Mouse (Mus musculus) MEL (cell line): Measurements from ENCODE around the gene Sphk2. TPM values are rescaled to one million over a fixed set of nuclear protein-coding genes. Genes with fewer than 3 reads are reported as not detected.

Source experiments
- DNase-seq: peaks from one replicate; pipeline ENCODE4 v3.0.0; 2011; ENCODE audit warnings: low read depth, low spot score
- H3K27ac ChIP-seq: 2 replicates; pipeline ENCODE4 v1.5.1; 2012; ENCODE audit warnings: low read depth, mild to moderate bottlenecking, control low read depth, low read length, moderate library complexity; ENCODE audit not compliant: control insufficient read depth
- H3K27me3 ChIP-seq, 2 experiments: fragments of 150-350 bp in 1 of 2; sonication (generic) in 1 of 2; 2 replicates each; pipeline ENCODE4 v1.6.1; 2012; ENCODE audit warnings: low read length in 2 of 2, mild to moderate bottlenecking in 2 of 2, improper control_type of control experiment in 1 of 2, moderate library complexity in 1 of 2; ENCODE audit not compliant: insufficient read depth in 2 of 2, control insufficient read depth in 1 of 2
- H3K36me3 ChIP-seq, 2 experiments: 2 replicates each; pipeline ENCODE4 v1.6.1; 2012 to 2014; ENCODE audit warnings: low read length in 2 of 2, improper control_type of control experiment in 1 of 2, inconsistent platforms in 1 of 2, mild to moderate bottlenecking in 1 of 2; ENCODE audit not compliant: insufficient read depth in 2 of 2, control insufficient read depth in 1 of 2
- H3K4me1 ChIP-seq, 2 experiments: fragments of 150-350 bp in 1 of 2; sonication (generic) in 1 of 2; 2 replicates each; pipeline ENCODE4 v1.6.1; 2012; ENCODE audit warnings: low read length in 2 of 2, improper control_type of control experiment in 1 of 2, mild to moderate bottlenecking in 1 of 2; ENCODE audit not compliant: insufficient read depth in 2 of 2, control insufficient read depth in 1 of 2
- H3K4me3 ChIP-seq, 2 experiments: fragments of 150-350 bp in 1 of 2; sonication (generic) in 1 of 2; 2 replicates each; pipeline ENCODE4 v1.5.1; 2012; ENCODE audit warnings: low read depth in 2 of 2, low read length in 2 of 2, mild to moderate bottlenecking in 2 of 2, moderate library complexity in 2 of 2, control low read depth in 1 of 2, improper control_type of control experiment in 1 of 2; ENCODE audit not compliant: control insufficient read depth in 1 of 2, insufficient read depth in 1 of 2
- H3K79me2 ChIP-seq: 2 replicates; pipeline ENCODE4 v1.6.1; 2012; ENCODE audit warnings: mild to moderate bottlenecking, low read length, moderate library complexity; ENCODE audit not compliant: control insufficient read depth, poor library complexity, insufficient read depth
- H3K9ac ChIP-seq: 2 replicates; pipeline ENCODE4 v1.6.1; 2012; ENCODE audit warnings: low read depth, mild to moderate bottlenecking, control low read depth, low read length, moderate library complexity; ENCODE audit not compliant: control insufficient read depth, poor library complexity, severe bottlenecking
- H3K9me3 ChIP-seq: fragments of 150-350 bp; sonication (generic); replicated peaks from 2 replicates; pipeline ENCODE4 v1.6.1; 2012; ENCODE audit warnings: mild to moderate bottlenecking, low read length, improper control_type of control experiment, moderate library complexity; ENCODE audit not compliant: insufficient read depth
- BHLHE40 ChIP-seq: IDR thresholded peaks from 2 replicates; pipeline ENCODE4 v1.6.1; 2012; ENCODE audit warnings: low read depth, mild to moderate bottlenecking, inconsistent platforms, low read length, improper control_type of control experiment, borderline replicate concordance
- ELF1 ChIP-seq: IDR thresholded peaks from 2 replicates; pipeline ENCODE4 v1.6.1; 2014; ENCODE audit warnings: low read depth, mild to moderate bottlenecking, inconsistent platforms, low read length, improper control_type of control experiment, moderate library complexity
- EP300 ChIP-seq, 2 experiments: IDR thresholded peaks; 2 replicates each; pipeline ENCODE4 v1.6.1; 2011; ENCODE audit warnings: improper control_type of control experiment in 2 of 2, low read length in 2 of 2, low read depth in 1 of 2, mild to moderate bottlenecking in 1 of 2
- GATA1 ChIP-seq: IDR thresholded peaks from 2 replicates; pipeline ENCODE4 v1.6.1; 2011; ENCODE audit warnings: low read depth, low read length, improper control_type of control experiment
- HCFC1 ChIP-seq: IDR thresholded peaks from 2 replicates; pipeline ENCODE4 v1.6.1; 2012; ENCODE audit warnings: low read depth, mild to moderate bottlenecking, inconsistent platforms, low read length, improper control_type of control experiment, moderate library complexity
- JUND ChIP-seq: IDR thresholded peaks from 2 replicates; pipeline ENCODE4 v1.6.1; 2011; ENCODE audit warnings: low read depth, mild to moderate bottlenecking, improper control_type of control experiment, low read length
- KAT2A ChIP-seq: conservative IDR thresholded peaks from 2 replicates; pipeline ENCODE4 v1.6.1; 2012; ENCODE audit warnings: low read depth, low read length, improper control_type of control experiment, inconsistent platforms
- MAFK ChIP-seq: IDR thresholded peaks from 2 replicates; pipeline ENCODE4 v1.6.1; 2011; ENCODE audit warnings: low read depth, mild to moderate bottlenecking, low read length, improper control_type of control experiment, borderline replicate concordance
- MAX ChIP-seq: IDR thresholded peaks from 2 replicates; pipeline ENCODE4 v1.6.1; 2011; ENCODE audit warnings: low read length, improper control_type of control experiment
- MXI1 ChIP-seq: IDR thresholded peaks from 2 replicates; pipeline ENCODE4 v1.6.1; 2011; ENCODE audit warnings: mild to moderate bottlenecking, low read depth, low read length, improper control_type of control experiment
- MYC ChIP-seq: IDR thresholded peaks from 2 replicates; pipeline ENCODE4 v1.6.1; 2011; ENCODE audit warnings: low read depth, mild to moderate bottlenecking, low read length, improper control_type of control experiment, moderate library complexity
- SIN3A ChIP-seq: IDR thresholded peaks from 2 replicates; pipeline ENCODE4 v1.6.1; 2012; ENCODE audit warnings: low read length, improper control_type of control experiment, inconsistent platforms
- SMC3 ChIP-seq: IDR thresholded peaks from 2 replicates; pipeline ENCODE4 v1.6.1; 2011; ENCODE audit warnings: low read depth, low read length, improper control_type of control experiment
- TAL1 ChIP-seq: IDR thresholded peaks from 2 replicates; pipeline ENCODE4 v1.6.1; 2012; ENCODE audit warnings: mild to moderate bottlenecking, inconsistent platforms, low read length, moderate library complexity, mixed read lengths
- TBP ChIP-seq: IDR thresholded peaks from 2 replicates; pipeline ENCODE4 v1.8.0; 2011; ENCODE audit warnings: low read depth, low read length, improper control_type of control experiment
- TCF12 ChIP-seq: IDR thresholded peaks from 2 replicates; pipeline ENCODE4 v1.6.1; 2014; ENCODE audit warnings: low read depth, mild to moderate bottlenecking, inconsistent platforms, low read length, improper control_type of control experiment, moderate library complexity
- UBTF ChIP-seq: IDR thresholded peaks from 2 replicates; pipeline ENCODE4 v1.6.1; 2012; ENCODE audit warnings: low read depth, mild to moderate bottlenecking, inconsistent platforms, low read length, improper control_type of control experiment, moderate library complexity, borderline replicate concordance; ENCODE audit not compliant: insufficient read depth
- USF2 ChIP-seq, 2 experiments: IDR thresholded peaks; 2 replicates each; pipeline ENCODE4 v1.6.1; 2011 to 2012; ENCODE audit warnings: improper control_type of control experiment in 2 of 2, low read length in 2 of 2, borderline replicate concordance in 1 of 2, inconsistent platforms in 1 of 2, low read depth in 1 of 2, mild to moderate bottlenecking in 1 of 2; ENCODE audit not compliant: insufficient read depth in 1 of 2
- ZC3H11A ChIP-seq: IDR thresholded peaks from 2 replicates; pipeline ENCODE4 v1.6.1; 2012; ENCODE audit warnings: low read depth, mild to moderate bottlenecking, inconsistent platforms, low read length, improper control_type of control experiment
- ZKSCAN1 ChIP-seq: IDR thresholded peaks from 2 replicates; pipeline ENCODE4 v1.6.1; 2012; ENCODE audit warnings: low read depth, mild to moderate bottlenecking, inconsistent platforms, low read length, improper control_type of control experiment, moderate library complexity
- ZMIZ1 ChIP-seq: IDR thresholded peaks from 2 replicates; pipeline ENCODE4 v1.6.1; 2012; ENCODE audit warnings: low read depth, mild to moderate bottlenecking, inconsistent platforms, low read length, improper control_type of control experiment, moderate library complexity
- polyA plus RNA-seq, 2 experiments: library from polyadenylated mRNA; stranded (reverse) in 1 of 2; unstranded in 1 of 2; fragments of >175 nt in 1 of 2; fragments of >200 nt in 1 of 2; gene quantifications; 2 replicates each; pipeline versions ENCODE4 v1.2.1 to v1.2.4; 2012; ENCODE audit warnings: low replicate concordance in 2 of 2, low read depth in 1 of 2; ENCODE audit not compliant: insufficient read length in 2 of 2, insufficient read depth in 1 of 2, missing spikeins in 1 of 2
- total RNA-seq: library from RNA; depleted of rRNA; stranded (reverse); fragments of 300-350 nt; gene quantifications from 2 replicates; pipeline ENCODE4 v1.2.3, GENCODE M21; 2012

The Sphk2 gene
- total and polyA plus RNA-seq, 3 experiments = 21.0 to 40.2 TPM; not detected in 1

DNA sequence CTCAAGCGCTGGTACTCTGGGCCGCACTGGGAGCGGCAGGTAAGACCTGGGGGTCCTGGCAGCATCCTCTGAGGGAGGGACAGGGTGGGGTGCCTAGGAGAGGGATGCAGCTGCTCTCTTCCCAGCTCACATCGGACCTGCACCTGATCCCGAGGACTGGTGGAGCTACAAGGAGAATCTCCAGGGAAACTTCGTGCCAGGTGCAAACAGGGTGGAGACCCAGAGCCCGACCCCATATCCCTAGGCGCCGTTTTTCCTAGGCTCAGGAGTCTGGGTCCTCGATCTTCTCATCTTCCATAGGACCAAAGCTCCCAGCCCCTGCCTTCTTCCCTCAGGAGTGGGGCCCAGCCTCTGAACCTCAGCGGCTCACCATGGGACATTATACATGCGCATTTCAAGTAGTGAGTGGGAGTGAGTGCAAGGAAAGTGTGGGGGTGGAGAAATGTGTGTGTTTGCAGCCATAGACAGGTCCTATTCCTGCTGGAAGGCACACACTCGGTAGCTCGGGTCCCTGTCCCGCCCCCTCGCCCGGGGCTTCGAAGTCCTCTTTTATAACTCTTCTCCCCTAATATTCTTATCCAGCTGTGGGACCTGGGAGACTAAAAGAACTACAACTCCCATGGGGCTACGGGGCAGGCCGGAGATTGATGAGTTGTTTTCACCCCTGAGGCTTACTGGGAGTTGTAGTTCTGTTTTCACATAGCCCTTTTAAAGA, 17.3 kb downstream of the Sphk2 start:
- Histone ChIP-seq H3K36me3 (no peaks in the 10 kb centered on the region), H3K27me3 (peaks cover 0 to 4% of the 10 kb centered on the region in 2 experiments; a peak in 2 of 4 replicates), H3K79me2 (no peaks in the 10 kb centered on the region; the same call in 1 of the 2 replicates), H3K4me3 (peak overlapping the region; percentile 10 to 12; a peak in 2 of 4 replicates), H3K27ac (no peak overlapping the region), H3K9ac (peak overlapping the region; percentile 60), H3K4me1 (peaks cover 0 to 6% of the 10 kb centered on the region in 2 experiments; a peak in 2 of 4 replicates), H3K9me3 (no peaks in the 10 kb centered on the region)
- TF ChIP-seq SIN3A = peak; percentile 69
- no peak for TF ChIP-seq TAL1
- no peak for TF ChIP-seq USF2 (IDR thresholded peaks at IDR 0.05; ENCODE audit: borderline replicate concordance in 1 of 2, insufficient read depth in 1 of 2, low read depth in 1 of 2, low read length in 2 of 2)
- no peak for TF ChIP-seq TBP
- TF ChIP-seq MYC = 0 out of 2 replicates have a peak, but pooled peaks have one; percentile 28
- peak; percentile 100 for TF ChIP-seq HCFC1
- no peak for TF ChIP-seq ZMIZ1
- TF ChIP-seq ZKSCAN1 = no peak
- no peak for TF ChIP-seq UBTF
- peak; percentile 96 for TF ChIP-seq KAT2A
- no peak for TF ChIP-seq JUND
- TF ChIP-seq MAFK = no peak
- no peak for TF ChIP-seq TCF12
- DNase-seq = peak; percentile 84

- H3K4me1 ChIP-seq = peaks cover 0 to 6% of the 10 kb centered on the region in 2 experiments; a peak in 2 of 4 replicates
- TF ChIP-seq ELF1 = no peak
- TF ChIP-seq MAX = no peak
- TF ChIP-seq EP300 (IDR thresholded peaks at IDR 0.05; ENCODE audit: low read depth in 1 of 2, low read length in 2 of 2) = no peak
- no peak for TF ChIP-seq ZC3H11A
- no peak for TF ChIP-seq MXI1
- no peak for TF ChIP-seq SMC3
- no peak for TF ChIP-seq GATA1
- no peak for TF ChIP-seq BHLHE40
- TF ChIP-seq MYC = no peak
- no peak for TF ChIP-seq JUND
- no peak for TF ChIP-seq ZKSCAN1
Measured at GRCm38 (mm10) chr7:45699523-45700141, 18.2 kb downstream of the Sphk2 start, which contains the start of gene Car11. TSS of gene Car11 (plus strand) at chr7:45699843.

More at GRCm38 (mm10) chr7:45699523-45700141, 18.2 kb downstream of the Sphk2 start, which contains the start of gene Car11:
- no peak for DNase-seq
- no peak within 1 kb of the TSS for H3K27ac ChIP-seq
- H3K79me2 ChIP-seq = no peaks in the 10 kb centered on the region; the same call in 1 of the 2 replicates
- H3K9me3 ChIP-seq = no peaks in the 10 kb centered on the region
- H3K4me3 ChIP-seq = peak within 1 kb of the TSS; percentile 10 to 12; a peak in 2 of 4 replicates
- no peaks in the 10 kb centered on the region for H3K36me3 ChIP-seq
- peaks cover 0 to 4% of the 10 kb centered on the region in 2 experiments; a peak in 2 of 4 replicates for H3K27me3 ChIP-seq
- H3K9ac ChIP-seq = peak within 1 kb of the TSS; percentile 60
